Mouse (Mus musculus): Measurements from ENCODE around the gene Fam131c. TPM values are rescaled to one million over a fixed set of nuclear protein-coding genes. Genes with fewer than 3 reads are reported as not detected.

Fam131c gene
- total RNA-seq, 4 experiments from 2014 or later: 2.4 to 3.6 (median 2.8) TPM

- DNase-seq (ENCODE audit: low spot score in 2 of 2): no peak
Measured at GRCm38 (mm10) chr4:141406516-141407299, 38.7 kb downstream of the Fam131c start.

- DNase-seq (ENCODE audit: low spot score in 2 of 2): no peak
Measured at GRCm38 (mm10) chr4:141408577-141408976, 40.6 kb downstream of the Fam131c start.

- no peak for DNase-seq (ENCODE audit: low spot score in 2 of 2)
Measured at GRCm38 (mm10) chr4:141411430-141411992, 43.5 kb downstream of the Fam131c start.

DNA sequence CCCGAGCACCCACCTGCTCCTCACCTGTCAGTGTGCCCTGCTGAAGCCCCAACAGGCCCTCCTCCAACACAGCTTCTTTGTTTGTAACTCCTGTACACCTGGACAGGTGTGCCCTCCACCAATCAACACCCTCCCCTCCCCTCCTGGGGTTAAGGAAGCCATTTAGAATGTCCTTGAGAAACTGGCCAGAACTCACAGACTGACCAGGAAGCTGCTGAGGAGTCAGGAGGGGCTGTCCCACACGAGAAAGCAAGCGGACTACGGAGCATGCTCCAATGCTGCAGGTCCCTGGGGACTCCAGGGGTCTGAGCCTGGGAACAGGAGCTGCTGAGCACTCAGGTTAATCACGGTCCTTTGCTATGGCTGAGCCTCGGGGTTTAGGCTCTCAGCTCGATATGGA is 47.9 kb downstream of the Fam131c start, which contains the start of gene Clcnkb:
Clcnkb (minus strand) TSS at position 91 of the 400 bp plus-strand sequence.
- DNase-seq (ENCODE audit: low spot score in 2 of 2): no peak

- DNase-seq (ENCODE audit: low spot score in 2 of 2): no peak
Measured at GRCm38 (mm10) chr4:141419398-141420191, 51.6 kb downstream of the Fam131c start.

DNA sequence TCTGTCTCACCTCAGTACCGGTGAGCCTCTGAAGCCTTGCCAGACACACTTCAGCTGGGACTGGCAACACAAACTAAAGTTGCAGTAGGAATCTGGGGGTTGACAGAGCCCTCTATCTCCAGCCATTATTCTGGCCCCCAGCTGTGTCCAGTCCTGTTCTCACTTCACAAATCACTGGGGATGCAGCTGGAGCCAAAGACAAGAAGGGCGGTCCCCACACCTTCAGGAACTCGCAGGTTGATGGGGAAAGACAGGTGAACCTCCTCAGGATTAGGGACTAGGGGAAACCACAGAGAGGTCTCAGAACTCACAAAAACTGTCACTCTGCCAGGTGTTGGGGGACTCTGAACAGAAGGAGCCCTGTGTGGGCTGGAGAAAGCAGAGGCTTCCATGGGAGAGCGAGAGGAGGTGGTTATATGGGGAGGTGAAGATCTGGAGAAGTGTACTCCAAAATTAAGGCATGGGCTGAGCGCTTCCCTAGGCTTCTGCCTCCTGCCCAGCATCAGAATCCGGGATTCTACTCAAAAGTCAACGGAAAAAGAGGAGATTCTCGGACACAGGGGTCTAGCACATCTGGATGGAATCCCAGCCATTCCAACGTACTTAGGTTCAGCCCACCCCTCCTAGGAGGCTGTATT is 52.3 kb downstream of the Fam131c start, which contains the start of gene Hspb7:
Hspb7 (plus strand) TSS at position 588 of the 638 bp plus-strand sequence.
- DNase-seq (ENCODE audit: low spot score in 2 of 2): no peak

GRCm38 (mm10) chr4:141420886-141421285 is 52.9 kb downstream of the Fam131c start:
- no peak for DNase-seq (ENCODE audit: low spot score in 2 of 2)

GRCm38 (mm10) chr4:141421423-141421822 is 53.4 kb downstream of the Fam131c start:
- no peak for DNase-seq (ENCODE audit: low spot score in 2 of 2)

DNA sequence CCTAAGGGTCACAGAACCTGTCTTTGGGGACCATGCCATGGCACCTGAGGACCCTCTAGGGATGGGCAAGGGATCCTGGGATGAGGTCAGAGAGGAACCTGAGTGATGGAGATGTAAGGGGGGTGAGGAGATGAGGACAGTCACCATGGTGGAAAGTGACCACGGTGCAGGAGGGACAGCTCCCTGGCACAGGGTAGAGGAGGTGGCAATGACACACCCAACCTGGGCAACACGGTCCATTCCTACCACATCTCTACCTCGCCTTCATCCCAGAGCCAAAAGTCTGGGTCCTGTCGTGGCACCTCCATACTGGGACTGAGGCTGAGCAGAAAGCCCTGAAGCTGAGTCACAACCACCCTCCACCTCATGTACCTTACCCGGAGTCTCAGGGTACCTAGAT is 54.8 kb downstream of the Fam131c start:
- no peak for DNase-seq (ENCODE audit: low spot score in 2 of 2)

DNA sequence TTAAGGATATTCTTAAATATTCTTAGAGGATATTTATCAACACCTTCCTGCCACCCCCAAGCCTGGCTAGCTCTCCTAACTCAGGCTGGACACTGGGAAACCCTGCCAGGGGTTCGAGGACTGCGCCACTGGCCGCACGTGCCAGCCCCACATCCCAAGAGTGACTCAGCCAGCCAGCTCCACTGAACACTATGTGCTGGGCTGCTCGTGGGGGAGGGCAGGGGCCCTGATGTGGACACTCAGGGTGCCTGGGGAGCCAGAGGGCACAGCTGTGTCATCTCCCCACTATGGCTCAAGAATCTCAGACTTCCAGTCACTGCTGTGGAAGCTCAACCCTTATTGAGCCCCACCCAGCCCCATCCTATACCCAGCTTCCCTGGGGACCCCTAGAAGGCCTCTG is 55.3 kb downstream of the Fam131c start:
- no peak for DNase-seq (ENCODE audit: low spot score in 2 of 2)

DNA sequence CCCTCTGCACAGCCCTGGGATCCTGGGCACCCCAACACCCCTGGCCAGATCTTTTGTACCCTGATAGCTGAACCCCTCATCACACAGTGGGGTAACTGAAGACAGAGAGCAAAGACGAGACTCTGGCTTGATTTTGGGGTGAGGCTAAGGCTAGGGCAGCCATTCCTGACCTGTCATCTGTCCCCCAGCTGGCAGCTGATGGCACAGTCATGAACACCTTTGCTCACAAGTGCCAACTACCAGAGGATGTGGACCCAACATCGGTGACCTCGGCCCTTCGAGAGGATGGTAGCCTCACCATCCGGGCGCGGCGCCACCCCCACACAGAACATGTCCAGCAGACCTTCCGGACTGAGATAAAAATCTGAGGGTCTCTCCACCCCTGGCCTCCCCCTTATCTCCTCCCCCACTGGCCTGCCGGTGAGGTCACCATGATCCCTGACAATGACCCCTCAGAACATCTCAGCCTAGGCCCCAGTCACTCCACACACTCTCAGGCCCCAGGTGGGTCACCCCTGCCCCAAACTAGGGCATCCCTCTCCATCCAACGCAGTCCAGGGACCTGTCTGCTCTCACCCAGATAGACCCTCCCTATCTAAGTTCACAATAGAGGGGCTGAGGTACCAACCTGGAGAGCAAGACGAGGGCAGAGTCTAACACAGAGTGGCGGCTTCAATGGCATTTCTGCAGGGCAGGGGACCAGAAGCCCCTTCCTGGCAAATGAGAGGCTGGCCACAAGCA is 55.8 kb downstream of the Fam131c start:
- DNase-seq (ENCODE audit: low spot score in 2 of 2): no peak

DNA sequence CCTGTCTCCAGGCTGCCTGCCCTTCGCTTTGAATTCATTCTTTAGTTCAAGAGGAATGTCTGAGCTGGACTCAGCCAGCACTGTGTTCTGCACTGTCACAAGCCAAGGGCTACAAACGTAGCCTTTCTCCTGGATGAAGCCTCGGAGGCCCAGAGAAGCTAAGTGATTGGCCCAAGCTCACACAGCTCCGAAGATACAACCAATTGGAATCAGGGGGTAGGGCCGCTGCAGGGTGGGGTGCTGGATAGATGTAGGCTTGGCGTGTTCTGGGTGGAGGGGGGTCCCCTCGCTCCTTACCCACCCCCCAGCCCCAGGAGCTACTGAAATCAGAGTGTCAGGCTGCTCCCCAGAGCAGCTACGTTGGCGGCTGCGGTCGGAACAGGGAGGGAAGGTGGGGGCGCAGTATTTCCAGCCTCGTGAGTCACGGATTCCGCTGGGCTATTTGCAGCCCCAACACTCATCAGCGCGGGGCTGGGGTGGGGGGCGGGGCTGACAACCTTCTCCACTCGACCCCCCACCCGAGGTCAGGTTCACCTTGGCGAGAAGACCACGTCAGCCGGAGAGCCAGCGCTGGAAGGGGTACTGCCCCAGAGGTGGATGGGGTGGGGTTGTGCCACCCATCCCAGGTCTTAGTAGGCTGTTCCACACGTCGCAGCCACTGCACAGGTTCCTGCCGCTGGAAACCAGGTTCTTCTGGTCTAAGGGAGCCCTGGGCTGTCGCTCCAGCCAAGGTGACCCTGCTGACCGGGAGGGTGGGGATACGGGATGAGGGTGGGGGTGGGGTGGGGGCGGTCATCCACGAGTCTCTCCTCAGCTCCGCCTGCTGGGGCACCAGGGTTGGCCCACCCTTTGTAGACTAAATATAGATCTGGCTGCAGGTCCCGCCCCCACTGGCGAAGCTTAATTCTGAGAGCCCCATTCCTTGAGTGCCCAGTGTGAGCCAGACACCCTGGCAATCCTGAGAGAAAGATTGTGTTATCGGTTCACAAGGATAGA is 57.8 kb downstream of the Fam131c start:
- peak; percentile 59 to 61 for DNase-seq (ENCODE audit: low spot score in 2 of 2)

- DNase-seq (ENCODE audit: low spot score in 2 of 2): no peak
Measured at GRCm38 (mm10) chr4:141426796-141427745, 59.1 kb downstream of the Fam131c start.

DNA sequence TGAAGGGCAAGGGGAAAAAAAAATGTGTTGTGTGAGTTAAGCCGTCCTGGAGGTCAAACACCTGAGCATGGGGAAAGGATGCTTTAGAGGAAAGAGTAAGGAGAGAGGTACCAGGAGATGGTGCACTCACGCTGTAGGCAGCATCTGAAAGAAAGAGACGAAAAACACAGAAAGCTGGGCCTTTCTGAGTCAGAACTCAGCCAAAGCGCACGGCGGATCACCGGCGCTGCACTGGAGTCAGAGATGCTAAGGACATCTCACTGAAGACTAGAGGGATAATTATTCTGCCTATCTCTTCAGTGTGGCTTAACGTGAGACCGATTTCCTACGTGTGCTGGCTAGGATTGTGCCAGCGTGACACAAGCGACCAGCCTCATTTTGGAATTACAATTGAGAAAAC is 59.9 kb downstream of the Fam131c start:
- DNase-seq (ENCODE audit: low spot score in 2 of 2): no peak

- no peak for DNase-seq (ENCODE audit: low spot score in 2 of 2)
Measured at GRCm38 (mm10) chr4:141429381-141429780, 61.4 kb downstream of the Fam131c start.

GRCm38 (mm10) chr4:141429847-141430246 is 61.8 kb downstream of the Fam131c start:
- no peak for DNase-seq (ENCODE audit: low spot score in 2 of 2)

GRCm38 (mm10) chr4:141430997-141431396 is 63.0 kb downstream of the Fam131c start:
- peak in 1 of 2 experiments; percentile 53 for DNase-seq (ENCODE audit: low spot score in 2 of 2)

GRCm38 (mm10) chr4:141432666-141433065 is 64.6 kb downstream of the Fam131c start:
- DNase-seq (ENCODE audit: low spot score in 2 of 2): no peak

All from layer of hippocampus, adult 8-10 months (tissue).